Mouse (Mus musculus): Measurements from ENCODE around the gene Cpne7.

GRCm38 (mm10) chr8:123122059-123122458, 4.9 kb downstream of the Cpne7 start:
- TF ChIP-seq TCF12 (IDR thresholded peaks at IDR 0.05; ENCODE audit: insufficient read depth, poor library complexity, severe bottlenecking) (no peak), POLR2A (IDR thresholded peaks at IDR 0.05; ENCODE audit: insufficient read length, low read depth) (no peak), MAX (IDR thresholded peaks at IDR 0.05; ENCODE audit: low read depth) (no peak), MYOD1 (IDR thresholded peaks at IDR 0.05; ENCODE audit: control insufficient read depth in 1 of 3, insufficient read length in 2 of 3, low read depth in 2 of 3) (no peak), CEBPB (IDR thresholded peaks at IDR 0.05; ENCODE audit: insufficient read depth, poor library complexity, severe bottlenecking) (no peak), E2F4 (IDR thresholded peaks at IDR 0.05; ENCODE audit: insufficient read depth) (no peak), POLR2AphosphoS2 (IDR thresholded peaks at IDR 0.05; ENCODE audit: insufficient read length, low read depth) (no peak), REST (IDR thresholded peaks at IDR 0.05; ENCODE audit: insufficient read depth, insufficient read length) (no peak), MYOG (IDR thresholded peaks at IDR 0.05; ENCODE audit: control insufficient read depth in 1 of 3, insufficient read depth in 1 of 3, insufficient read length in 2 of 3, low read depth in 2 of 3) (no peak), SRF (IDR thresholded peaks at IDR 0.05; ENCODE audit: control insufficient read depth, insufficient read length, low read depth) (no peak)
